Comparison of ENCODE assay signal across 10 mouse cellular contexts in the genomic region with DNA sequence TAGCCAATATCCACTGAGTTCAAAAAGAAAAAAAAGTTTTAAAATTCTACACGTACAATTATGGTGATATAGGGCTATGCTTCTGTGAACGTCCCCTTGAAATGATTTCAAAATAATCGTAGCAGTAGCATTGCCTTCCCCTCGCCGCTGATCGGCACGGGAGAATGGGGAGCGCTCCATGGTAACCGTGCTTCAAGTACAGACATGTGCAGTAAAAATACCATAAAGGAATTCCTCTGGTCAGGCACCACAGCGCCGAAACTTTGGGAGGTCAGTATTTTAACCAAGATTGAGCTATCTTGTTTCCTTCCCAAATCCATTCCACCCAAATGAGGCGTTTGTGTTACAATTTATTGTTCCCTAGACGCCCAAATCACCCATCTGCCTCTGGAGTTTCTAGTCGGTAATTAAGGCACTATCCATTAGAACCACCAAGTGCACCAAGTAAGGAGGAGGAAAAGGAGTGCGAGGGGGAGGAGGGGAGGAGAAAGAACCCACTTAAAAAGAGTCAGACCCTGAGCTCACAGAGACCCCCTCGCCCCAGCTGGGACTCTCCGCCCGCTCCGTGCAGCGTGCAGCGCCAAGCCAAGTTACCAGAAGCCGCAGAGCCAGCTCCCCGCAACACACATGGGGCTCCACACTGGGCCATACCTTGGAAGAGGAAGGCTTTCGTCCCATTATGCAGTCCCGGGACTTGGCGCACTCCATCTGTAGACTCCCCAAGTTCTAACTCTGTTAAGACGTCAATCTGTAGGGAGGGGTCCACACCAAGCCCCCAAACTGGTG. TPM values are rescaled to one million over a fixed set of nuclear protein-coding genes. Genes with fewer than 3 reads are reported as not detected.
DNase-seq lines count a peak whose midpoint lies in the region; ATAC-seq and TF ChIP-seq lines count a peak whose summit lies in the region.
"Had no signal": no experiment of that assay in that cellular context is flagged by ENCODE, and none has a peak within 500 bp of the region (broad histone marks: within the 10 kb centered on the region; RNA-seq: fewer than 3 reads in every experiment).

No protein-coding gene starts in this region.

- peaks cover 52% of the 10 kb centered on the region for H3K27me3 ChIP-seq in heart, embryonic 15.5 days
- no peaks in the 10 kb centered on the region for H3K27me3 ChIP-seq in hindbrain, embryonic 11.5 days (ENCODE audit: control insufficient read depth, insufficient read depth, low read length)
- no peaks in the 10 kb centered on the region for H3K27me3 ChIP-seq in midbrain, postnatal 0 days (ENCODE audit: insufficient read depth, low read length)
- H3K27me3 ChIP-seq: CH12.LX had no signal

- peak overlapping the region; percentile 82 for H3K4me2 ChIP-seq in heart, embryonic 15.5 days
- H3K4me2 ChIP-seq in hindbrain, embryonic 11.5 days (replicated peaks; ENCODE audit: low read depth, low read length): peak overlapping the region; percentile 73
- peak overlapping the region; percentile 77 for H3K4me2 ChIP-seq in midbrain, postnatal 0 days (ENCODE audit: low read depth, low read length, poor library complexity, severe bottlenecking)

- WGBS in heart, embryonic 15.5 days: 4% methylated on average over 27 of the region's 27 CpGs
- WGBS in hindbrain, embryonic 11.5 days: 2% methylated on average over 27 of the region's 27 CpGs
- 1% methylated on average over 27 of the region's 27 CpGs for WGBS in midbrain, postnatal 0 days

- H3K4me3 ChIP-seq in heart, embryonic 15.5 days: peak overlapping the region; percentile 46
- H3K4me3 ChIP-seq in hindbrain, embryonic 11.5 days (ENCODE audit: low read depth, low read length): peak overlapping the region; percentile 59
- H3K4me3 ChIP-seq in midbrain, postnatal 0 days (ENCODE audit: low read depth, low read length): peak overlapping the region; percentile 52
- H3K4me3 ChIP-seq: myocyte had no signal

- no peak for TF ChIP-seq CTCF in midbrain, postnatal 0 days (IDR thresholded peaks at IDR 0.05)

- H3K27ac ChIP-seq in heart, embryonic 15.5 days: no peak overlapping the region
- peak overlapping the region; percentile 76 for H3K27ac ChIP-seq in hindbrain, embryonic 11.5 days (ENCODE audit: low read depth, low read length)
- peak overlapping the region; percentile 89 for H3K27ac ChIP-seq in midbrain, postnatal 0 days (ENCODE audit: low read depth, low read length)

- no peak for ATAC-seq in heart, embryonic 15.5 days (replicated peaks; ENCODE audit: insufficient number of reproducible peaks, insufficient read depth, low FRiP score, low read depth)
- ATAC-seq in hindbrain, embryonic 11.5 days (ENCODE audit: low FRiP score): peak; percentile 58
- no peak for ATAC-seq in midbrain, postnatal 0 days (ENCODE audit: low FRiP score)

- H3K36me3 ChIP-seq in heart, embryonic 15.5 days: no peaks in the 10 kb centered on the region
- H3K36me3 ChIP-seq in hindbrain, embryonic 11.5 days (ENCODE audit: control insufficient read depth, insufficient read depth, low read length): no peaks in the 10 kb centered on the region
- H3K36me3 ChIP-seq in midbrain, postnatal 0 days (ENCODE audit: insufficient read depth, low read length): no peaks in the 10 kb centered on the region

- peaks cover 10% of the 10 kb centered on the region; the same call in 1 of the 2 replicates for H3K4me1 ChIP-seq in heart, embryonic 15.5 days (replicated peaks)
- no peaks in the 10 kb centered on the region for H3K4me1 ChIP-seq in hindbrain, embryonic 11.5 days (replicated peaks; ENCODE audit: control insufficient read depth, insufficient read depth, low read length)
- no peaks in the 10 kb centered on the region for H3K4me1 ChIP-seq in midbrain, postnatal 0 days (ENCODE audit: insufficient read depth, low read length)

- no peak for DNase-seq in heart, adult 9 months (ENCODE audit: low spot score in 2 of 2)
- peak; percentile 54 for DNase-seq in cerebellum, adult 9-11 months
- DNase-seq in hindbrain, embryonic 11.5 days (ENCODE audit: low spot score): peak; percentile 60
- peak; percentile 22 for DNase-seq in midbrain, postnatal 0 days (ENCODE audit: low spot score)
- no peak for DNase-seq in ovary, postnatal 14 days (ENCODE audit: low spot score)
- DNase-seq in thymus, postnatal 25 days: no peak
- no peak for DNase-seq in kidney, postnatal 10 days

- no peaks in the 10 kb centered on the region for H3K9me3 ChIP-seq in heart, embryonic 15.5 days (replicated peaks)
- no peaks in the 10 kb centered on the region for H3K9me3 ChIP-seq in hindbrain, embryonic 11.5 days (ENCODE audit: control insufficient read depth, low read length)
- H3K9me3 ChIP-seq in midbrain, postnatal 0 days (ENCODE audit: low read length): no peaks in the 10 kb centered on the region

- H3K9ac ChIP-seq in heart, embryonic 15.5 days: no peak overlapping the region
- peak overlapping the region; percentile 82 for H3K9ac ChIP-seq in hindbrain, embryonic 11.5 days (ENCODE audit: low read depth, low read length)
- peak overlapping the region; percentile 64 for H3K9ac ChIP-seq in midbrain, postnatal 0 days (replicated peaks; ENCODE audit: low read length, poor library complexity, severe bottlenecking)

RNA-seq across cellular contexts. Expression of a gene that starts 1.5 kb away (rescaled TPM):
- polyA plus RNA-seq in heart, embryonic 15.5 days (2015; fragmentation: Nextera tagmentation; extraction: Ambion mirVana): 0.91 and 3.0 TPM in 2 replicates
- 95.4 and 102 TPM in 2 replicates for polyA plus RNA-seq in hindbrain, embryonic 11.5 days (2014; fragmentation: Nextera tagmentation; extraction: Ambion mirVana)
- 199 and 218 TPM in 2 replicates for total RNA-seq in midbrain, postnatal 0 days (2014; rRNA removed)
- 178 and 181 TPM in 2 replicates for polyA plus RNA-seq in midbrain, postnatal 0 days (2015; fragmentation: Nextera tagmentation; extraction: Ambion mirVana)
- total RNA-seq: CH12.LX had no signal

Comparison
In these comparisons a context has a peak if more than half of its experiments do, and no peak if none do; other contexts are left out.
1. DNase-seq: peak in cerebellum, adult 9-11 months (single experiment), hindbrain, embryonic 11.5 days (single experiment) and midbrain, postnatal 0 days (single experiment); none in heart, adult 9 months (0 of 2), ovary, postnatal 14 days (single experiment), thymus, postnatal 25 days (single experiment) and kidney, postnatal 10 days (single experiment).
2. RNA of a gene that starts 1.5 kb away (polyA plus RNA-seq): 178 to 181 TPM in midbrain, postnatal 0 days and 95.4 to 102 TPM in hindbrain, embryonic 11.5 days; 0.91 to 3.0 TPM in heart, embryonic 15.5 days; every median in the first group is over 10 times any median in the second.
3. Peak in every context shown above with its lines, with median percentiles within 50 percentile points of each other: H3K4me2 ChIP-seq and H3K4me3 ChIP-seq.